24 mouse cellular contexts compared by ENCODE assay signal in the genomic region with DNA sequence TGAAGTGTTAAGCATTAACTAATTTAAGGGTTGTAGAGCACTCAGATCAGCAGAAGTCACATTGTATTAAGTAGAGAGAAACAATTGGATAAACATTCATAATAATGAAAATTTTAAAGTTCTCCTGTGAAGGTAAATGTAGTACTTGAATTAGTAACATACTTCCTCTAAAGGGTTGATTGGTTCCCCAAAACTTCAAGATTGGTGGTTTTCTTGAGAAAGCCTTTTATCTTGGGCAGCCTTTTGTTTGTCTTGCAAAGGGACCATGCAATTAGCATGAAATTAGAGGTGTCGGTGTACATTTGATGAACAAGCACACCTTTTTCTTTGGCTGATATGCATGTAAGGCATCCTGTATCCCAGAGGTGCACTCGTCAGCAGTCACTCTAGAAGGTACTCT.
DNase-seq lines count a peak whose midpoint lies in the region; ATAC-seq and TF ChIP-seq lines count a peak whose summit lies in the region.
"Had no signal": no experiment of that assay in that cellular context is flagged by ENCODE, and none has a peak within 500 bp of the region (broad histone marks: within the 10 kb centered on the region; RNA-seq: fewer than 3 reads in every experiment).

No protein-coding gene starts in this region.

- no peak for TF ChIP-seq CTCF in MEL (IDR thresholded peaks at IDR 0.05 in 2 of 3, conservative IDR thresholded peaks at IDR 0.05 in 1 of 3; ENCODE audit: control insufficient read depth in 1 of 3, insufficient read depth in 1 of 3, low read depth in 2 of 3, low read length in 3 of 3, poor library complexity in 1 of 3, severe bottlenecking in 1 of 3)

- no peak for TF ChIP-seq RAD21 in MEL (IDR thresholded peaks at IDR 0.05; ENCODE audit: low read depth, low read length)

- TF ChIP-seq EP300 in MEL (IDR thresholded peaks at IDR 0.05; ENCODE audit: low read depth in 1 of 2, low read length in 2 of 2): peak; percentile 15 to 41; a peak in 2 of 4 replicates

- H3K9me3 ChIP-seq in MEL (replicated peaks; ENCODE audit: insufficient read depth, low read length): no peaks in the 10 kb centered on the region
- H3K9me3 ChIP-seq: embryonic facial prominence, embryonic 10.5 days; embryonic facial prominence, embryonic 12.5 days; forebrain, embryonic 13.5 days; forebrain, embryonic 15.5 days; G1E had no signal

- no peak overlapping the region for H3K4me3 ChIP-seq in MEL (ENCODE audit: control insufficient read depth in 1 of 2, insufficient read depth in 1 of 2, low read depth in 2 of 2, low read length in 2 of 2)
- H3K4me3 ChIP-seq: embryonic facial prominence, embryonic 10.5 days; embryonic facial prominence, embryonic 12.5 days; forebrain, embryonic 13.5 days; forebrain, embryonic 15.5 days had no signal

- H3K27ac ChIP-seq in MEL (ENCODE audit: control insufficient read depth, low read depth, low read length): no peak overlapping the region
- H3K27ac ChIP-seq: embryonic facial prominence, embryonic 10.5 days; embryonic facial prominence, embryonic 12.5 days; forebrain, embryonic 13.5 days; forebrain, embryonic 15.5 days had no signal

- H3K79me2 ChIP-seq in MEL (ENCODE audit: control insufficient read depth, insufficient read depth, low read length, poor library complexity): no peaks in the 10 kb centered on the region

- no peaks in the 10 kb centered on the region for H3K27me3 ChIP-seq in MEL (ENCODE audit: control insufficient read depth in 1 of 2, insufficient read depth in 2 of 2, low read length in 2 of 2)
- H3K27me3 ChIP-seq: CH12.LX; embryonic facial prominence, embryonic 12.5 days; forebrain, embryonic 13.5 days; forebrain, embryonic 15.5 days; Patski had no signal

- peak; percentile 51; the same call in 1 of the 2 replicates for ATAC-seq in megakaryocyte, adult 5-6 weeks (ENCODE audit: poor library complexity, severe bottlenecking)
- ATAC-seq: activated CD4-positive, CD25-positive, alpha-beta regulatory T cell, adult 4 months; CD4-positive, CD25-positive, alpha-beta regulatory T cell, adult 4 months; forebrain, embryonic 13.5 days; forebrain, embryonic 15.5 days; forebrain, postnatal 0 days; Patski had no signal

- peaks cover 20 to 22% of the 10 kb centered on the region in 2 experiments for H3K4me1 ChIP-seq in MEL (ENCODE audit: control insufficient read depth in 1 of 2, insufficient read depth in 2 of 2, low read length in 2 of 2)
- H3K4me1 ChIP-seq: embryonic facial prominence, embryonic 12.5 days; forebrain, embryonic 15.5 days had no signal

- intact Hi-C loops in left cerebral cortex, postnatal 14 days (cut with DNase I): no loop called here
- intact Hi-C loops in left cerebral cortex, postnatal 36 days (cut with DNase I): no loop called here

- H3K36me3 ChIP-seq in MEL (ENCODE audit: control insufficient read depth in 1 of 2, insufficient read depth in 2 of 2, low read length in 2 of 2): peaks cover 0 to 31% of the 10 kb centered on the region in 2 experiments; a peak in 2 of 4 replicates
- H3K36me3 ChIP-seq: embryonic facial prominence, embryonic 10.5 days; embryonic facial prominence, embryonic 12.5 days; forebrain, embryonic 15.5 days had no signal

- TF ChIP-seq POLR2A in MEL (IDR thresholded peaks at IDR 0.05; ENCODE audit: control insufficient read depth in 1 of 2, insufficient read depth in 1 of 2, low read depth in 1 of 2, low read length in 2 of 2, poor library complexity in 1 of 2): no peak

- peak; percentile 67 for DNase-seq in MEL (ENCODE audit: low read depth, low spot score)
- no peak for DNase-seq in frontal cortex, postnatal 25 days (ENCODE audit: low spot score in 2 of 2)
- DNase-seq in left cerebral cortex, postnatal 14 days (ENCODE audit: low spot score in 2 of 2): no peak
- DNase-seq in left cerebral cortex, postnatal 36 days (ENCODE audit: low spot score in 2 of 2): no peak
- DNase-seq: adrenal gland, adult 8-10 months; adrenal gland, postnatal 14 days; adrenal gland, postnatal 36 days; B cell, adult 2 months; cerebellum, adult 11-12 months; cerebellum, adult 8-10 months; cerebellum, adult 9-11 months; cerebellum, postnatal 14 days; cerebellum, postnatal 36 days; forebrain, postnatal 0 days had no signal

- H3K9ac ChIP-seq in MEL (ENCODE audit: control insufficient read depth, low read depth, low read length, poor library complexity, severe bottlenecking): no peak overlapping the region
- H3K9ac ChIP-seq: embryonic facial prominence, embryonic 12.5 days; forebrain, embryonic 13.5 days; forebrain, embryonic 15.5 days; forebrain, postnatal 0 days had no signal

TF ChIP-seq in MEL, 35 proteins besides CTCF, POLR2A, EP300 and RAD21:
- TF ChIP-seq GATA1 (IDR thresholded peaks at IDR 0.05; ENCODE audit: low read depth, low read length) (peak; percentile 37; the same call in 1 of the 2 replicates), POLR2AphosphoS5 (IDR thresholded peaks at IDR 0.05; ENCODE audit: borderline replicate concordance, low read depth, low read length) (no peak)
